Mouse (Mus musculus) cortical plate, adult 2 months (tissue): ENCODE data around the gene Sec24a.

Experiments
- CTCF ChIP-seq: fragments of 200-500 bp; IDR thresholded peaks from 2 replicates; pipeline ENCODE4 v1.5.1; 2011; ENCODE audit warnings: mild to moderate bottlenecking, control low read depth, low read length; ENCODE audit not compliant: insufficient read depth; ENCODE audit errors: extremely low read depth
- POLR2A ChIP-seq: fragments of 200-500 bp; IDR thresholded peaks from 2 replicates; pipeline ENCODE4 v1.6.1; 2011; ENCODE audit warnings: mild to moderate bottlenecking, low read length, control low read depth; ENCODE audit not compliant: insufficient read depth; ENCODE audit errors: extremely low read depth

GRCm38 (mm10) chr11:51650261-51650660 lies 113.2 kb downstream of the Sec24a start:
- no peak for TF ChIP-seq CTCF
- TF ChIP-seq POLR2A, result no peak
